Mouse (Mus musculus): Measurements from ENCODE around the gene Dmac1.
"Not testable (repeated sequence)": the region's sequence is repeated elsewhere in the genome, so short reads cannot be mapped to it uniquely, and the experiment has no call there.

The Dmac1 gene

DNA sequence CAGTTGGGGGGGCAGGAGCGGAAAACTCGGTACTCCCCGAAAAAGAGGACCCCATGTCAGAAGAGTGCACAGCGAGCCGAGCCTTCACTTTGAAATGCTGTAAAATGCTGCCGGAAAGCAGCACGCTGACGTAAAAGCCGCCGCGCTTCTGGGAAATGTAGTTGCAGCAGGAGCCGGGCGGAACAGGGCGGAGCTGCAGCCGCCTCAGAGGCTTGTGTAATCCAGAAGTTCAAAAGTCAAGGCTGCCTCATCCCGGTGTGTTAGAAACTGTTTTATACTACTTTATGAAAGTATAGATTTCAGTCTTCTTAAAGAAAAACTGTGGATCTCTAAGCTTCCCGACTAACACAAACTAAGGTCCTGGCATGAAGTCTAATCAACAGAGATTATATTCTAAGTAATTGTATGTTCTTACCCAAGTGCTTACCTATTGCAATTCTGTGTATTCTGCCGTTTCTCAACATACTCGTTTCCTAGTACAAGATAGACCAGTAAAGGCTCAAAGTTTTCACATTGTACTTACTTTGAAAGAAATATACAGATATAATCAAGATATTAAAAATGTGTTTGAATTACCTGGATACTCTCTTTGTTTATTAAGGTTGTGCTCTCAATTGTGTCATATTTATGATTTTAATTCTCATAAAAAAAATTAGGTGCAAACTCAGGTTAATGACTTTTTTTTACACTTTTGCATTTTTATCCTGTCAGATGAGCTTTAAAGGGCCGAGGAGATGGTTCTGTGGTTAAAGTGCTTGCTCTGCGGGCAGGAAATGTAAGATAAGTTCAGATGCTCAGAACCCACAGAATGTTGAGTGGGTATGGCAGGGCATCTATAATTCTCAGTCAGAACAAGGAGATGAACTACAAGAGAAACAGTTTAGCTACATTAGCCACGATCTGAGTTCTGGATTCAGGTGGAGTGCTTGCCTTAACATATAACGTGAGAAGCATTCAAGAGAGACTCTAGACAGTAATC is at the start of gene Dmac1:
Gene Dmac1, minus strand, starts transcription at position 109 of the 979 bp plus-strand sequence.
- DNase-seq (ENCODE audit: low spot score in 2 of 2), result peak; percentile 93 to 95

DNA sequence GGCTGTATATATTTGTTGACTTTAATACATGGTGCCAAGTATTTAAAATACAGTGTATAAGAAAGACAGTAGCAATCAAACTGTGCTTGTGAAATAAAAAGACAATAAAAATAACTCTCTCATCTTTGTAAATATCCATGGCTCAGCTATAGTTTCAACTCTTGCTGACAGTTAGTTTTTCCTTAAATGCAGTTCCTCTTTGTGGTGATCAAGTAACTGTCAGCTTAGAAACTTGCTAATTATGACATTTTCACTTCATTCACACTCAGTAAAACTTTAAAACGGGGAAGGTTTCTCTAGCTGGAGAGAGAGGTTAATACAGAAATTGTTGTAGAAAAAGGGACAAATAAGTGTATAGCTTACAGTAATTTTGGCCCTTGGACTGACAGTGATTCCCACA is 37.3 kb upstream of the Dmac1 start:
- DNase-seq (ENCODE audit: low spot score in 2 of 2), result no peak

DNA sequence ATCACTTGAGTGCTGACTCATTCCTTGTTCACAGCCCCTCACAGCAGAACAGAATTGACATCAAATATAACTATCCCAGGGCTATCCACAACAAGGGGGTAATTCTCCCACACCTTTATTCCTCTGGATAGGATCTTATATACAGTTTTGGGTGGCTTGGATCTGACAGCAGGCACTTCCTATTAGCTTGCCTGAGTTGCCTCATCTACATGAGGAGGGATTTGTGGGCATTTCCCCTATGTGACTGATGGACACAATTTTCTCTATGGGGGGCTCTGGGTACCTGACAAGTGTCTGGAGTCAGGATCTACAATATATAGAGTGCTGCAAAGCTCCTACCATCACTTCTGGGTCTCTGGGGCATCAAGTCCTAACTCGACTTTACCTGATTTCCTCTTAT is 36.9 kb upstream of the Dmac1 start:
- DNase-seq (ENCODE audit: low spot score in 2 of 2), result no peak

DNA sequence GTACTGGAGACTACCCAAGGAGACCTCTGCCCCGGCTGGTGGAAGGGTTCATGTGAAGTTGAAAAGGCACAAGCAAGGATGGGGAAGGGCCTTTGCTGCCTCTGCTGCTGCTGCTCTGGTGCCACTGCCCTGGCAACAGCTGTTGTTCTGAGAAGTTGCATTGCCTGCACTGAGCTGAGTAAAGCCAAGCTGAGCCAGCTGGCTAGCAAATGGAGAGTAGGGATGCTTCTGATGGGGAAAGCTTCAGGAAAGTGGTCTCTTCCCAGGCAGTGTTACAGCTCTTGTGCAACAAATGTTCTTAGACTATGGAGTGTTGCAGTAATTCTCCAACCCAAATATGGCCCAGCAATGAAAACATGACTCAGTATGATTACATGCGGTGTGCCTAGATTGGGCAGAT is 33.8 kb upstream of the Dmac1 start:
- DNase-seq (ENCODE audit: low spot score in 2 of 2), result no peak

DNA sequence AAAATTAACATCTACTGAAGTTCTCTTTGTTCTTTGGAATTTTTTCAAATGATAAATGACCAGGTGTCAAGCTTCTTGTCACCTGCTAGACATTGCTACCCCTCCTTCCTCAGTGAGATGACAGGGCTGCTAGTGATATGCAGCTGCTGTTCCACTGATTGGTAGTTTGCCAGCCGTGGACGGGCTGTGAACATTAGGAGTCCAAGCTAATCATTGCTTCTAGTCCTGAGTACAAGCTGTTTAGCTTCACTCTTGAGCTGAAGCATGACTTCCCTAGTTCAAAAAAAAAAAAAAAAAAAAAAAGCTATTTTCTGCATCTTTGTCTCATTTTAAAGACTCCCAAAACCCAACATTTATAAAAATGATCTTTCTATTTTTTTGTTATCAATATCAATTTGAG is 33.2 kb upstream of the Dmac1 start:
- no peak for DNase-seq (ENCODE audit: low spot score in 2 of 2)

DNA sequence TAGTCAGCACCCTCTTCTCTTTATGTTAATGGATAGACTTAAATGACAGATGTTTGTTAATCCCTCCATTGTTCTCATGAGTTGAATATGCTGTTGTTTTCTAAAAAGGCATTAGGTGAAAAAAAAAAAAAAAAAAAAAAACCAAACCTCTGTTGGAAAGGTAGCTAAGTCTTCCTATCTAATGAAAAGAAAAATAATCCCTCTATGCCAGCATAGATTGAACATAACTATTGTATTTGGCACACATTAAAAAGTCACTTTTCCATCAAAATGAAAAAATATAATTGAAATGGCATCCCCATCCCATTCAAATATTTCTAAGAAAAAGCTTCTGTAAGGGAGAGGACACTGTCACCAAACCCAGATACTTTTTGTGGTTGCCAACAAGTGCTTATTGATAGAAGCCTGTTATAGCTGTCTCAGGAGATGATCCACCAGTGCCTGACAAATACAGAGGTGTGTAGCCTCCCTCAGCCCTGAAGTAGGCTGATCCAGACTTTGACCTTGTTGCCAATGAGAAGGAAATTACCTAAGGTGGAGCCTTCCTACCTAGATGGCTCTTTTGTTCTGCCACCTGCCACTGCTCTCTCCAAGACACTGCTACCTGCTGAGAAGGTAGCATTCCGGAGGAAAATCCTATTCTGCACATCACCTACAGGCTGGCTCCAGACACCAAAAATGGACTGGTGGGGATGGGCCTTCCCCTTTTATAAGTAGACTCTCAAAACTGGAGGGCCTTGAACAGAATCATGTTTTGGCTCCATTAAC is 22.3 kb upstream of the Dmac1 start:
- DNase-seq (ENCODE audit: low spot score in 2 of 2), result no peak

DNA sequence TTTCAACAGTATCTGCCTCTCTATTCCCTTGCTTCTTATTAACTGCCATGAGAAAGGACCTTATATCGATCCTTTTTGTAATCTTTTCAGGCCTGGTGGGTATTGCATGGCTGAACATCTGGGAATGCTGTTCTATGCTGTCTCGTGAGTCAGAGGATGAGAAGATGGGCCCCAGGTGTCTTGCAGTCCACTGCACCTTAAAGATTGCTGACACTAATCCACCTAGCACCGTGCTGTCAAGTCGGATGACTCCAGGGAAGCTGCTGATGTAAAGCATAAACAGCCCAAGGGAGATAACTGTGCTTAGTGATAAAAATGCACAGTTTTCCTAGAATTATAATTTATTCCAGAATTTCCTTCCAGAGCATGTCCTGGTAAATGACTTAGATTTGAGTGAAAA is 14.2 kb upstream of the Dmac1 start:
- no peak for DNase-seq (ENCODE audit: low spot score in 2 of 2)

DNA sequence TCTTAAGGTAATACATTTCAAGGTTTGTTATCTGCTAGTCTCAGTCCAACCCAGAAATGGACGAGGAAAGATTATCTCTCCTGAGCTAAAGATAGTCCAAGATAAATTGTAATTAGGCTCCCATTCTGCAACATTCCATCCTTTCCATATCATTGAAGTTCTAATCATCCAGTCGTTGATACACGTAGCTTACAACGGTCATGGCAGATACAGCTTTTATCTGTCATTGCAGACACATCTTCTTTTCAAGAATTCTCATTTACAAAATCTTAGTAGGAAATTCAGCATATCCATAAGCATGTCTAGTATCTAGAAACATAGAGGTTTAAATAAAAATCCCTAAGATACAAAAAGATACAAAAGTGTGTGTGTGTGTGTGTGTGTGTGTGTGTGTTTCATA is 13.0 kb upstream of the Dmac1 start:
- no peak for DNase-seq (ENCODE audit: low spot score in 2 of 2)

DNA sequence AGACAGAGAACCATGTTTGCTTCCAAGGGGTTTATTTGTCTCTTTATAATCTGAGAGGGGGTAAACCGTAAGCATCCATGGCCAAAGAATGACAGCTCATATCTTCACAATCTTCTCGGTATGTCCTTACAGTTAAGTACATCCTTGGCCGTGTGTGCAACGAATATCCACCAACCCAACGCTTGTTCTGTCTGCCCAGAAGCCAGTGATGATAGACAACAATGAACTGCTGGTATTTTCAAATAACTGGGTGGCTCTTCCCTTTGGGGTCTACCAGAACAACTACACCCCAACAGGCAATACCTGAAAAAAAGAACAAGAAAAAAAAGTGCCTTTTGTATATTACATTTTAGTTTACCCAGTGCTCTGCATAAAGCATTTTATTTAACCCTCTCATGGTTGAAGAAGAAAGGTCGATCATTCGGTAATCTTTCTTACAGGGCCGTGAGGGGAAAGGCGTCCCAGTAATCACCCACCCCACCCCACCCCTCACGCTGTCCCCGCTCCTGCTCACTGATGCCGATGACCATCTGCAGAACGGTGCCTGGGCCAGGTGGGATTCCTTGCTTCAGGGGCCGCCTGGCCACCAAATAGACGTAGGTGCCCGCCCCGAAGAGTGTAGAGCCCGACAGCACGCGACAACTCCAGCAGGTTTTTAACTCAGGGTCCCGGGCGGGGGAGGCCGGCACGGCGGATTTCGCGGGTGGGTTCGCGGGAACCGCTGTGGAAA is 473 bp downstream of the Dmac1 start:
- no peak for DNase-seq (ENCODE audit: low spot score in 2 of 2)

DNA sequence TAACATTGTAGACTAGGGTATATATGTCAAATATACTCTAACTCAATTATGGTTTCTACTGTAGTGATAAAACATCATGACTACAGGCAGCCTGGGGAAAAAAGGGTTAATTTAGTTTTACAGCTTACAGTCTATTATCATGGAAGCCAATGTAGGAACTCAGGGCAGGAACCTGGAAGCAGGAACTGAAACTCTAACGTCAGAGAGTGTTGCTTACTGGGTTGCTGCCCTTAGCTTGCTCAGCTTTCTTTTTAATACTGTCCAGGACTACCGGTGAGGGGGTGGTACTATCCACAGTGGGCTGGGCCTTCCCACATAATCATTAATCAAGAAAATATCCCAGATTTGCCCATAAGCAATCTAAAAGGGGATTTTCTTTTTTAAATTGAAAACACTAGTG is 2.4 kb downstream of the Dmac1 start:
- DNase-seq (ENCODE audit: low spot score in 2 of 2), result no peak

DNA sequence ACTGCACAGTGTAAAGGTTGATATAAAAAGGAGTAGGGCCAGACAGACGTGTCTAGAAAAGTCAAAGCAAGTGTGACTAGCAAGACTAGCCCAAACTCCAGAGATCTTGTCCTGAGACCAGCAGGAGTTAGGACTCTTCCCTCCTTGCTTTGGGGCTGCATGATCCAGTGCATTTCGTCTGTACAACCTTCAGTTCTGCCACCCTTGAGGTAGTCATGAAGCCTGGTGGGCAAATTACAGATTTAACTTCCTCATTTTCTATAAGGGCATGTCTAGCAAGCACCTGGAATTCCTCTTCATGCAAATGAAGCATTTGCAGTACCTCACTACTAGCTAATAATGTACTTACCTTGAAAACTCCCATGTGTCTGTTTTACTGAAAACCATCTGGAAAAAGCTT is 10.2 kb downstream of the Dmac1 start:
- no peak for DNase-seq (ENCODE audit: low spot score in 2 of 2)

DNA sequence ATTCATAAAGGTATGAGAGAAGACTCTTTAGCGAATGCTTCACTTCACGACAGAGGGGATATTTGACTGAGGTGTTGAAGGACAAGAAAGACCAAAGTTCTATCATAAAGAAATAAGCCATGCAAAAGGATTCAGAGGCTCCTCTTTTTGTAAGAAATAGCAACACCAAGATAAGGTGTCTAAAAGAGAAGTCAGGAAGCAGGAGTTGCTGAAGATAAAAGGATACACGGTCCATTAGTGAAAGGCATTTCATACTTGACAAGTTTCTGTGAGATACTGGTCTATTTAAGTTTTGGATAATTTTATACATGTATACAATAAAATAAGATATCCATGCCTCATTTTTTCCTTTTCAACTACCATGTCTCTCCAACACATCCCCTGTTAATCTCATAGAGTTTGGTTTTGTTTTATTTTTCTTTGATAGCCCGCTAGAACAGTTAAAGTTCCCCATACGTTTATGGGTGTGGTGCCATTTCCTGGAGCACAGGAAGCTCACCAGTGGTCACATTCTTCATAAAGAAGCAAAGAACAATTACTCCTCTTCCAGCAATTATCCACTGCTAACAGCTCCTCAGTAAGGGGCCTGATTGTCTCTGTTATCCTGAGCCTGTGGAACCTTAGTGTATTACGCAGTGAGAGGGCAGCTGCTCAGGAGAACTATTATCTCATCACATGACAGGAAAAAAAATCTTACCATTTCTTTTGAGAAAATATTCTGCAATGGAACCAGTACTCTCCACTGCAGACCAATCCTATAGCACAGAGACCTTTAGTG is 11.1 kb downstream of the Dmac1 start:
- no peak for DNase-seq (ENCODE audit: low spot score in 2 of 2)

DNA sequence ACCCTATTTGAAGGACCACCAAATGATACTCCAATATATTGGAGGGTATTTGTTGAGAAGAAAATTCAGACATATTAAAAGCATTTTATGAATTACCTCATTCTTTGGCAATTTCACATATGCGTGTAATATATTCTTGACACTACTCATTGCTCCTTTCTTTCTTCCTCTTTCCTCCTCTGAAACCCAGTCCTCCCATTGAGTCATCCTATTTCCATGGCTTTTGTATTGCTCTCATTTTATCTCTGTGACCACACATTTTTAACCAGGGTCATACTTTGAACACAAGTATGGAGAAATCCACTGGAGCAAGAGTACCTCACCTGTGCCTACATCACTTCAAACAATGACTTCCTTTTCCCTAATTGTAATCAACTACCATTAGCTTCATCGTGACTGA is 13.9 kb downstream of the Dmac1 start:
- no peak for DNase-seq (ENCODE audit: low spot score in 2 of 2)

DNA sequence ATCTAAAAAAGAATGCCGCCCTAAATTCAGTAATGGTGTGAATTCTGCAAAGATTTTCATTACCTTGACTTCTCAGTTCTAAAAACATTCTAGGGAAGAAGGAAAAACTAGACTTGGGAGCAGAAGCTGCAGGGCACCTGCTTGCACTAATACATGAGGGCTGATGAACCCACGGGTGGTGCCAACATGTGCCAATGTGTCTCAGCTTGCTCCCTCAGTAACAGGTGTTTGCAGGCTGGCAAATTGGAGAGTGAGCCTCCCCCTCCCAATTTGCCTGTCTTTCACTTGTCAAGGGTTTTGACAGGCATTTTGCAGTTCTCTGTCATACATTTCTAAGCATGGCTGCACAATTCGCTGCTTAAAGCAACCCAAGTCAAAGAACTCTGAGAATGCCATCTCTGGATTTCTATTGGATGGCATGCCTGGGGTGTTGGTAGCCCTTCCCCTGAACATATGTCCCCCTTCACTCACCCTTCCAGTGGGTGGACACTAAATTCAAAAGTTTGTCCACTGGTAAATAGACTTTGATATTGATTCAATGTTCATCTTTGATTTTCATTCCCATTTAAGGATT is 14.5 kb downstream of the Dmac1 start:
- no peak for DNase-seq (ENCODE audit: low spot score in 2 of 2)

DNA sequence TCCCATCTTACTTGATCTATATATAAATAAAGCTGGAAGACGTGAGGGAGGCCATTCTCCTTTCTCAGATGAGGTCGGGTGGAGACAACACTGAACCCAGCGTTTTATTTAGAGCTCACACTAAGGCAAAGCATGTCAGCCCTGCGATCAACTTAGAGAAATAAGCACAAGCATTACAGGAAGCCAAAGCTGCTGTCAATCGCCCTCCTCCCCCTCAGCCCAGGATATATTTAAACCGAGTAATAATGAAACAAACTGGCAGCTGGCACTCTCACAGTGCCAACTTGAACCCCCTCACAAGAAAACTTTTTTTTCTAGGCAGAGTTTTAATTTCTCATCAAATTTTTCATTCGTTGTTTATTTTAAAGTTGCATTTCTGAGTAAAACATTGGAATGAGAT is 15.7 kb downstream of the Dmac1 start:
- DNase-seq (ENCODE audit: low spot score in 2 of 2), result no peak

DNA sequence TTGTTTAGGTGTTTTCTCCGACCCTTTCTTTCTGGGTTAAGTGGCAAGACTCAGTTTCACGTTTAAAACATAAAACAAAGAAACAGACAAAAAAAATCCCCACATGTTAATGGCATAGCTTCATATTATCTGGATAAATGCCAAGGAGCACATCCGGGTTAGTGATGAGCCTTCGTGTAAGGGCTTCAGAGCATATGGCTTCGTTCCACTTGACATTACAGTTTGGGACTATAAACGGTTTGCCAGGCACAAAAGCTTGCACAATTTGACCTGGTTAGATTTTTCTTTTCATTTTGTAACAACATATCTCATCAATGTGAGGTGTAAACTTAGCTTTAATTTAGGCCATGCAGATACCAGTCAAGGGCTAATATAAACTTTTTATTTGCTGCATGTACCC is 17.9 kb downstream of the Dmac1 start:
- DNase-seq (ENCODE audit: low spot score in 2 of 2), result no peak

DNA sequence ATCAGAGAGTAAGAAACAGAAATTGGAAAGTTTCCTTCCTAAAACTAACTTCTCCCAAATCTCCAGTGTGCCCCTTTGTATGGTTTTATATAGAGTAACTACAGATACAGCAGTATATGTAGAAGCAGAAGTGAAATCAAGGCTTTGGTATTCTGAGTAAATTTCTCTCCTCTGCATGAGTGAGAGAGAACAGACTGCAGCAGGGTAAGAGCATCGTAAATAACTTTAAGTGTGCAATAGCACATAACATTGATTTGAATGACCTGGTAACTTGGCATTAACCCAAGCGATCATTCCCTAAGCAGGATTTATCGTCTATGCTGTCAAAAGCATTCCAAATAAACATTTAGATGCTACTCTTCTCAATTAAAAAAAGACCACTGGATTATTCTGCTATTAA is 18.7 kb downstream of the Dmac1 start:
- no peak for DNase-seq (ENCODE audit: low spot score in 2 of 2)

DNA sequence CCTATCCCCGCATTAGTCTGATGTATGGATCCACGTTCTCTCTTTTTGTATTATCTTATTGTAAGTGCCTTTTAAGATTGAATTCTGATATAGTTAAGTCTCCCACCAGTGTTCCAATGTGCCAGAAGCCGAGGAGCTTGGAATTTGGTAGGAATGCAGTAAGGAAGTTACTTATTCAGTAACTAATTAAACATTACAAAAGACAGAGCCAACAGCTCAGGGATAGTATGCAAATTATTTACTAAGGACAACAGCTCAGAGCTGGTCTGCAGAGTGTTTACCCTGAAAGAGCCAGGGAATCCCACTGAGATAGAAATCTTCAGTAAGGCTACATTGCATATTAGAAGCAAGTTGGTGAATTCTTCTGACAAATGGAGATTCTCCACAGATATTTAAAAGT is 43.5 kb downstream of the Dmac1 start:
- DNase-seq (ENCODE audit: low spot score in 2 of 2), result not testable (repeated sequence)
